Mouse (Mus musculus) liver, adult 2 months (tissue): ENCODE data around the gene Fam227a.

Experiments
- CTCF ChIP-seq: fragments of 200-500 bp; IDR thresholded peaks from 2 replicates; pipeline ENCODE4 v1.5.1; 2011; ENCODE audit warnings: low read depth, low read length, control low read depth
- POLR2A ChIP-seq: fragments of 200-500 bp; IDR thresholded peaks from 2 replicates; pipeline ENCODE4 v1.6.1; 2011; ENCODE audit warnings: low read length, control low read depth; ENCODE audit not compliant: insufficient read depth; ENCODE audit errors: extremely low read depth

- no peak for TF ChIP-seq POLR2A
- no peak for TF ChIP-seq CTCF
Measured at GRCm38 (mm10) chr15:79641135-79641817, 17.5 kb downstream of the Fam227a start.
